Comparison of ENCODE assay signal across 8 mouse cellular contexts in genomic region chr6:134450661-134451119, GRCm38 (mm10). TPM values are rescaled to one million over a fixed set of nuclear protein-coding genes. Genes with fewer than 3 reads are reported as not detected.
A peak's percentile ranks its signal among the peaks of the same experiment; 100 is the strongest.
DNase-seq lines count a peak whose midpoint lies in the region; ATAC-seq and TF ChIP-seq lines count a peak whose summit lies in the region.

No protein-coding gene starts in this region.

- TF ChIP-seq POLR2A in heart, adult 2 months (IDR thresholded peaks at IDR 0.05; ENCODE audit: insufficient read depth, low read depth, low read length): no peak

- no peaks in the 10 kb centered on the region; the same call in 1 of the 2 replicates for H3K9me3 ChIP-seq in heart, embryonic 12.5 days (replicated peaks)
- H3K9me3 ChIP-seq in hindbrain, embryonic 16.5 days (ENCODE audit: control insufficient read depth, low read length): no peaks in the 10 kb centered on the region
- no peaks in the 10 kb centered on the region for H3K9me3 ChIP-seq in neural tube, embryonic 13.5 days

- TF ChIP-seq CTCF in heart, adult 2 months (IDR thresholded peaks at IDR 0.05): no peak

- peaks cover 6% of the 10 kb centered on the region for H3K4me1 ChIP-seq in heart, embryonic 12.5 days (replicated peaks)
- H3K4me1 ChIP-seq in hindbrain, embryonic 16.5 days (ENCODE audit: control insufficient read depth, insufficient read depth, low read depth, low read length): no peaks in the 10 kb centered on the region
- peaks cover 5% of the 10 kb centered on the region for H3K4me1 ChIP-seq in neural tube, embryonic 13.5 days (replicated peaks)
- no peaks in the 10 kb centered on the region for H3K4me1 ChIP-seq in heart, adult 2 months (ENCODE audit: control insufficient read depth, insufficient read depth, low read length)

- intact Hi-C loops in heart, postnatal 10 days (cut with DNase I): no loop called here
- intact Hi-C loops in heart, adult 2 months (cut with DNase I): no loop called here

- no peak overlapping the region for H3K27ac ChIP-seq in heart, embryonic 12.5 days (ENCODE audit: poor library complexity, severe bottlenecking)
- H3K27ac ChIP-seq in hindbrain, embryonic 16.5 days (ENCODE audit: low read depth, low read length): no peak overlapping the region
- 0 out of 2 replicates have a peak overlapping the region, but pooled peaks have one; percentile 6 for H3K27ac ChIP-seq in neural tube, embryonic 13.5 days (replicated peaks)
- no peak overlapping the region for H3K27ac ChIP-seq in heart, adult 2 months

- no peak for DNase-seq in heart, postnatal 10 days
- peak; percentile 24 for DNase-seq in 416B (ENCODE audit: low read depth)
- peak; percentile 73 for DNase-seq in embryo, embryonic 11 days
- DNase-seq in cerebellum, adult 9-10 months: no peak
- no peak for DNase-seq in heart, adult 2 months

- H3K27me3 ChIP-seq in heart, embryonic 12.5 days (replicated peaks): no peaks in the 10 kb centered on the region
- H3K27me3 ChIP-seq in hindbrain, embryonic 16.5 days (replicated peaks; ENCODE audit: control insufficient read depth, insufficient read depth, low read length): no peaks in the 10 kb centered on the region
- H3K27me3 ChIP-seq in neural tube, embryonic 13.5 days: no peaks in the 10 kb centered on the region
- no peaks in the 10 kb centered on the region for H3K27me3 ChIP-seq in heart, adult 2 months (ENCODE audit: control insufficient read depth, insufficient read depth, low read length)

- peak; percentile 59; the same call in 1 of the 2 replicates for ATAC-seq in heart, embryonic 12.5 days (ENCODE audit: insufficient number of reproducible peaks, low FRiP score)
- ATAC-seq in hindbrain, embryonic 16.5 days: peak; percentile 46; the same call in 1 of the 2 replicates
- ATAC-seq in neural tube, embryonic 13.5 days (ENCODE audit: low read depth): peak; percentile 66

- H3K79me2 ChIP-seq in heart, adult 2 months (replicated peaks; ENCODE audit: control insufficient read depth, insufficient read depth, low read length): no peaks in the 10 kb centered on the region

- H3K9ac ChIP-seq in heart, embryonic 12.5 days: no peak overlapping the region
- H3K9ac ChIP-seq in hindbrain, embryonic 16.5 days (ENCODE audit: low read depth, low read length): no peak overlapping the region
- H3K9ac ChIP-seq in neural tube, embryonic 13.5 days: no peak overlapping the region
- H3K9ac ChIP-seq in heart, adult 2 months (ENCODE audit: low read depth, low read length): no peak overlapping the region

- TF ChIP-seq EP300 in heart, adult 2 months (IDR thresholded peaks at IDR 0.05; ENCODE audit: insufficient read depth, low read depth, low read length): no peak

- WGBS in heart, embryonic 12.5 days: 60% methylated on average over 14 of the region's 14 CpGs
- 65% methylated on average over 14 of the region's 14 CpGs for WGBS in hindbrain, embryonic 16.5 days
- 64% methylated on average over 14 of the region's 14 CpGs for WGBS in neural tube, embryonic 13.5 days
- WGBS in heart, adult 2 months: 59% methylated on average over 14 of the region's 14 CpGs

- no peak overlapping the region for H3K4me3 ChIP-seq in heart, embryonic 12.5 days
- no peak overlapping the region for H3K4me3 ChIP-seq in hindbrain, embryonic 16.5 days (ENCODE audit: low read length)
- H3K4me3 ChIP-seq in neural tube, embryonic 13.5 days: no peak overlapping the region
- no peak overlapping the region for H3K4me3 ChIP-seq in heart, adult 2 months

- H3K4me2 ChIP-seq in heart, embryonic 12.5 days: no peak overlapping the region
- no peak overlapping the region for H3K4me2 ChIP-seq in hindbrain, embryonic 16.5 days (ENCODE audit: low read length)
- H3K4me2 ChIP-seq in neural tube, embryonic 13.5 days: no peak overlapping the region

- H3K36me3 ChIP-seq in heart, embryonic 12.5 days: peaks cover 71% of the 10 kb centered on the region
- peaks cover 34% of the 10 kb centered on the region for H3K36me3 ChIP-seq in hindbrain, embryonic 16.5 days (ENCODE audit: control insufficient read depth, insufficient read depth, low read length)
- peaks cover 64% of the 10 kb centered on the region for H3K36me3 ChIP-seq in neural tube, embryonic 13.5 days
- H3K36me3 ChIP-seq in heart, adult 2 months (ENCODE audit: control insufficient read depth, insufficient read depth, low read length): no peaks in the 10 kb centered on the region

RNA-seq across cellular contexts. Expression of gene Bcl2l14, which starts 54.6 kb away (rescaled TPM):
- polyA plus RNA-seq in heart, embryonic 12.5 days (2016; fragmentation: Nextera tagmentation; extraction: Ambion mirVana): 0.31 TPM in 1 of 2 replicates, not detected in the other
- not detected for total RNA-seq in heart, postnatal 10 days (2021)
- 0.07 and 0.10 TPM in 2 replicates for polyA plus RNA-seq in hindbrain, embryonic 16.5 days (2015; fragmentation: Nextera tagmentation; extraction: Ambion mirVana)
- not detected in 2 replicates for polyA plus RNA-seq in neural tube, embryonic 13.5 days (2015; fragmentation: Nextera tagmentation; extraction: Ambion mirVana)
- total RNA-seq in heart, adult 2 months (2021): not detected
- polyA plus RNA-seq in heart, adult 2 months (2012; rRNA removed): 0.10 TPM in 1 of 2 replicates, not detected in the other

Comparison
In these comparisons a context has a peak if more than half of its experiments do, and no peak if none do; other contexts are left out.
1. DNase-seq: peak in 416B (single experiment) and embryo, embryonic 11 days (single experiment); none in heart, postnatal 10 days (0 of 2), cerebellum, adult 9-10 months (single experiment) and heart, adult 2 months (0 of 2).
2. Peak in every context shown above with its lines, with median percentiles within 50 percentile points of each other: ATAC-seq.